Mouse (Mus musculus): ENCODE results near the gene Zfp648. TPM values are rescaled to one million over a fixed set of nuclear protein-coding genes. Genes with fewer than 3 reads are reported as not detected.

The Zfp648 gene
- 1.5 and 1.6 TPM in 2 replicates for polyA plus RNA-seq (2015; fragmentation: Nextera tagmentation; extraction: Ambion mirVana)

DNA sequence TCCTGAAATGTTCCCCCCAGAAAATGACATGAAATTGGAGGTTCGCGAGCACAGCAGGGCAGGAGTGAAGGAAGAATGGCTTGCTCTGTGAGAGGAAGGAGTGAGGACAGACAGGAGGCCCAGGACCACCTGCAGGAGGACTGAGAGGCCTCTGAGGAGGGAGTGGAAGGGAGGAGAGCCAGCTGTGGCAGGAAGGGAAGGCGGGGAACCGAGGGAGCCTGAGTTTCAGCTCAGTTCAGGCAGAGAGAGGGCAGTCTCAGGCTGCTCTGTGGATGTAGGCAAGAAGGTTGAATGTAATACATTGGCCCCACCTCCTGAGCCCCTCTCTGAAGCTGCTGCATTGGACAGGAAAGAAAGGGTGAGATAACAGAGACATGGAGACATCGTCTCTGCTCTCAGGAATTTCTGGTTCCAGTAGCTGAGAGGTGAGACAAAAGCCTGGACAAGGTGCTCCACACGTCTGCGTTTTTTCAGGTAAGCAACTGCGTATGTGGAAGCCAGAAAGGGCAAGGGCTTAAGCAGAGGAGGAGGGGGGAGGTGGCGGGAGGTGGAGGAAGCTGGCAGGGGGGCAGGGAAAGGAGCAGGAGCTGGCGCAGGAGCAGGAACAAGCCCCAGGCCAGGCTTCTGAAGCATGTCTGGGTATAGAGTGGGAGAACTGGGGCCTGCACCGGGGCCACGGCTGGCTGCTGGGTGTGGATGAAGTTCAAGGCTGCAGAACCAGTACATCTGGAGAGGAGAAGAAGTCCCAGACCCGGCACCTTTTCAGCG, at the start of gene Zfp648:
TSS of gene Zfp648 (plus strand) at position 233 of the 768 bp plus-strand sequence.
- H3K27ac ChIP-seq (ENCODE audit: low read depth, low read length) = no peak within 1 kb of the TSS
- peaks cover 12% of the 10 kb centered on the region for H3K4me1 ChIP-seq (ENCODE audit: control insufficient read depth, insufficient read depth, low read depth, low read length)
- no peak within 1 kb of the TSS for H3K4me3 ChIP-seq (ENCODE audit: low read length)
- no peak for ATAC-seq
- H3K9me3 ChIP-seq (ENCODE audit: control insufficient read depth, low read length) = no peaks in the 10 kb centered on the region
- WGBS = 42% methylated on average over 14 of the region's 14 CpGs
- no peak within 1 kb of the TSS for H3K4me2 ChIP-seq (ENCODE audit: low read length)
- H3K36me3 ChIP-seq (ENCODE audit: control insufficient read depth, insufficient read depth, low read length) = no peaks in the 10 kb centered on the region
- H3K27me3 ChIP-seq (replicated peaks; ENCODE audit: control insufficient read depth, insufficient read depth, low read length) = peaks cover 11% of the 10 kb centered on the region
- H3K9ac ChIP-seq (ENCODE audit: low read depth, low read length) = no peak within 1 kb of the TSS

DNA sequence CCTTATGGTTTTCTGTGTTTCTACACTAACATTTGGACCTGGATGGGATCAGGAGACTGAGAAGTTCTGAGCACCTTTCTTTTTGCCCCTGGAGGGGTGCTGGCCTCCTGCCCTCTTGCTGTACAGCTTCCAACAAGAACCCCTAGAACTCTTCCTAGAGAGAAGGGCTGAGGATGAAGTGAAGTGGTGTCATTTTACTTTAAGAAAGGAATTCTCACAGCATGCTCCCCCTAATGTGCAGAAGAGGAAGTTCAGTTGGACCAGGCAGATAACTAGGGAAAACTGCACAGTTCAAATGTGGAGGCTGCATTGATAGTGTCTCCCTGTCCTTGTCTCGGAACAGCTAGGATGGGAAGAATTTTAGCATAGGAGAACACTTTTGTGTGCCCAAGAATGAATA, 48.4 kb upstream of the Zfp648 start:
- Histone ChIP-seq H3K4me3 (ENCODE audit: low read length) (no peak overlapping the region), H3K4me1 (ENCODE audit: control insufficient read depth, insufficient read depth, low read depth, low read length) (peaks cover 9% of the 10 kb centered on the region), H3K9me3 (ENCODE audit: control insufficient read depth, low read length) (no peaks in the 10 kb centered on the region), H3K27me3 (replicated peaks; ENCODE audit: control insufficient read depth, insufficient read depth, low read length) (no peaks in the 10 kb centered on the region), H3K36me3 (ENCODE audit: control insufficient read depth, insufficient read depth, low read length) (no peaks in the 10 kb centered on the region), H3K9ac (ENCODE audit: low read depth, low read length) (no peak overlapping the region), H3K4me2 (ENCODE audit: low read length) (no peak overlapping the region), H3K27ac (ENCODE audit: low read depth, low read length) (no peak overlapping the region)
- ATAC-seq = no peak
- WGBS = 82% methylated on average over 1 of the region's 1 CpGs

DNA sequence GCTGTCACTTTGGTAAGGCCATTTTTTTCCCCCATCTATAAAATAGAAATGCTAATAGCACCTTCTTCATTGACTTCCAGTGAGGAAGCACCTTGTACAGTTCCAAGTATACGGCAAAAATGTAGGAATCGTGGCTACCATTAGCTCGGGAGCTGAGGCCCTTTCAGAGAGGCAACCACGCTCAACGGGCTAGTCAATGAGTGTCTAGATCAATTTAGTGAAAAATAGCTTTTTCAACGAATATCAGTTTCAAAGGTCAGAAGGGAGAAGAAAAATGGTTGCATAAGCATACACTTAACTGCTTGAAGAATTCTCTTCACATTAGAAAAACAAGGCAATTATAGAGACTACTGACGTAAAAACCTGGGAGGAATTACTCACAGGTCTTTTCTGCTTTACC, 47.2 kb upstream of the Zfp648 start:
- no peak for ATAC-seq

DNA sequence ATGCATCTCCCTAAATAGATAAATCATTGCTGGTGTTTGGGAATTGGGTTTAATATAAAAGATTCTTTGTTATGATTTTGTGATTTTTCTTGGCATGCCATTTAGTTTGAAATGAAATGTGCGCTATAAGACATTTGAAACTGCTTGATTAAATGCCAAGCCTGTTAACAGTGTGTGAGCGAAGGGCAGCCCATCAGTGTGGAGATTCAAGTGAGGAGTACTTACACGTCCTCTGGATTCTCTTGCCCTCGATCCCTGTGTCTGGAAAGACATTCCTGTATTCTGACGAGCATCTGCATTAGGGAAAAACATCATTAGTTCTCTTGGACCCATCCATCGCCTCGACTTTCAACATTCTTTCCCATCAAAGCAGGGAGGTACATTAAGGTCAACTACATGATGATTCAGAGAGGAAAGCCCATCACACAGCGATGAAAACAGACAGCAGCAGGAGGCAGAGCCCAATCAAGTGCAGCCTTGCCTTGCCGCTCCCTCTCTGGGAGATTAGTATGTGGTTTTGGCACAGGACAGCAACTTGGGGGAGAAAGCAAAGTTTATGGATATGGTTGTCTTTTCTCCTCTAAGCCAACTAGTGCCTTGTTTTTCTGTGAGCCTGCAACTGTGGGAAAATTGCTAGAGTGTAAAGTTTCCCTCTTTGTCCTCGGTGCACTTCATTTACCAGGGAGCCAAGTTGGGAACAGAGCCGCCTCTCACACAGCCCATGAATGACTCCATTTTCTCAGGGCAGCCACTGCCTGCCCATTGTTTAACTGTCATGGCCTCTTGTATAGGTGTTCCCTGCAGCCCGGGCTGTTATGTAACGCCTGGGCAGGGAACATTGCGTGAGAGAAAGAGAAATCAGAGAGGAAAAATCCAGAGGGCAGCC, 44.6 kb upstream of the Zfp648 start:
- peak; percentile 97 for ATAC-seq
- no peak overlapping the region for H3K4me3 ChIP-seq (ENCODE audit: low read length)
- peak overlapping the region; percentile 55; the same call in 1 of the 2 replicates for H3K27ac ChIP-seq (ENCODE audit: low read depth, low read length)
- H3K4me1 ChIP-seq (ENCODE audit: control insufficient read depth, insufficient read depth, low read depth, low read length) = no peaks in the 10 kb centered on the region
- no peaks in the 10 kb centered on the region for H3K36me3 ChIP-seq (ENCODE audit: control insufficient read depth, insufficient read depth, low read length)
- H3K27me3 ChIP-seq (replicated peaks; ENCODE audit: control insufficient read depth, insufficient read depth, low read length) = no peaks in the 10 kb centered on the region
- H3K9ac ChIP-seq (ENCODE audit: low read depth, low read length) = no peak overlapping the region
- WGBS = 32% methylated on average over 14 of the region's 14 CpGs
- H3K9me3 ChIP-seq (ENCODE audit: control insufficient read depth, low read length) = no peaks in the 10 kb centered on the region
- no peak overlapping the region for H3K4me2 ChIP-seq (ENCODE audit: low read length)

More for the DNA sequence above, 47.2 kb upstream of the Zfp648 start:
- Histone ChIP-seq H3K27ac (ENCODE audit: low read depth, low read length) (no peak overlapping the region), H3K9ac (ENCODE audit: low read depth, low read length) (no peak overlapping the region), H3K4me1 (ENCODE audit: control insufficient read depth, insufficient read depth, low read depth, low read length) (peaks cover 9% of the 10 kb centered on the region), H3K4me2 (ENCODE audit: low read length) (no peak overlapping the region), H3K27me3 (replicated peaks; ENCODE audit: control insufficient read depth, insufficient read depth, low read length) (no peaks in the 10 kb centered on the region), H3K4me3 (ENCODE audit: low read length) (no peak overlapping the region), H3K36me3 (ENCODE audit: control insufficient read depth, insufficient read depth, low read length) (no peaks in the 10 kb centered on the region), H3K9me3 (ENCODE audit: control insufficient read depth, low read length) (no peaks in the 10 kb centered on the region)
- 86% methylated on average over 7 of the region's 7 CpGs for WGBS

DNA sequence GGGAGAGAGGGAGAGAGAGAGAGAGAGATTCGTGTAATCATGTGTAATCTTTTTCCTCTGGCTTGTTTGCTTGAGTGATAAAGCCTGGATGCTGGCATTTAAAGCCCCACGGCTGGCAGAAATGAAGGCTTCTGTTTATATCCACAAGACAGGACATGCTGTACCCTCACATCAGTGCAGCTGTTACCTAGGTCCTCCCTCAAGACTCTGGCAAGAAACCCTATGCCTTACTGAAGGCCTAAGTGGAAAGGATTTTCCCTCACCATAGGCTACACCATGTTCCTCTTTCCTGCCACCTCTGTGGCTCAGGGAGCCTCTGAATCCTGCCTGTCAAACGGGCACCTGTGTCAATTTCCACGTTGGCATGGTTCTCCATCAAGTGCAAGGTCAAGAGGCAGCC, 43.9 kb upstream of the Zfp648 start:
- Histone ChIP-seq H3K4me3 (ENCODE audit: low read length) (no peak overlapping the region), H3K9me3 (ENCODE audit: control insufficient read depth, low read length) (no peaks in the 10 kb centered on the region), H3K27ac (ENCODE audit: low read depth, low read length) (peak overlapping the region; percentile 66), H3K4me1 (ENCODE audit: control insufficient read depth, insufficient read depth, low read depth, low read length) (no peaks in the 10 kb centered on the region), H3K27me3 (replicated peaks; ENCODE audit: control insufficient read depth, insufficient read depth, low read length) (no peaks in the 10 kb centered on the region), H3K4me2 (ENCODE audit: low read length) (no peak overlapping the region), H3K9ac (ENCODE audit: low read depth, low read length) (no peak overlapping the region), H3K36me3 (ENCODE audit: control insufficient read depth, insufficient read depth, low read length) (no peaks in the 10 kb centered on the region)
- 53% methylated on average over 4 of the region's 4 CpGs for WGBS
- peak; percentile 56 for ATAC-seq

DNA sequence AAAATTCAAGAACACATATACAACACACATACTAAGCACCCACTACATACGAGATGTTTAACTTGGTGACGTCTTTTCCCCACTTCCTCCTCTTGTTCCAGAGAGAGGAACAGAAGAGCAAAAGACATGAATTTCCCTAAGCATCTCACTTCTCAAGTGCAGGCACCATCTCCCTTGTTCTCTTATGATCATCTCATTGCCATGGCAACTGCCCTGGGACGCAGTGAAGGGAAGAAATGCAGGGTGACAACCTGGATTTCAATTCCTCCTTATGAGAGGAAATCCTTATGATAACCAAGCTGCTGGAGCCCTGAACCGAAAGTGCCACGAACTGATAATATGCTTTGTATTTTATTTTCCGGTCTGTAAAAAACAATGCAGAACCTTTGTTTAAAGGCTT, 33.3 kb upstream of the Zfp648 start:
- no peaks in the 10 kb centered on the region for H3K27me3 ChIP-seq (replicated peaks; ENCODE audit: control insufficient read depth, insufficient read depth, low read length)
- H3K4me3 ChIP-seq (ENCODE audit: low read length) = no peak overlapping the region
- no peak overlapping the region for H3K27ac ChIP-seq (ENCODE audit: low read depth, low read length)
- H3K36me3 ChIP-seq (ENCODE audit: control insufficient read depth, insufficient read depth, low read length) = no peaks in the 10 kb centered on the region
- no peak overlapping the region for H3K4me2 ChIP-seq (ENCODE audit: low read length)
- no peak for ATAC-seq
- no peaks in the 10 kb centered on the region for H3K9me3 ChIP-seq (ENCODE audit: control insufficient read depth, low read length)
- H3K4me1 ChIP-seq (ENCODE audit: control insufficient read depth, insufficient read depth, low read depth, low read length) = no peaks in the 10 kb centered on the region
- no peak overlapping the region for H3K9ac ChIP-seq (ENCODE audit: low read depth, low read length)
- 79% methylated on average over 6 of the region's 6 CpGs for WGBS

DNA sequence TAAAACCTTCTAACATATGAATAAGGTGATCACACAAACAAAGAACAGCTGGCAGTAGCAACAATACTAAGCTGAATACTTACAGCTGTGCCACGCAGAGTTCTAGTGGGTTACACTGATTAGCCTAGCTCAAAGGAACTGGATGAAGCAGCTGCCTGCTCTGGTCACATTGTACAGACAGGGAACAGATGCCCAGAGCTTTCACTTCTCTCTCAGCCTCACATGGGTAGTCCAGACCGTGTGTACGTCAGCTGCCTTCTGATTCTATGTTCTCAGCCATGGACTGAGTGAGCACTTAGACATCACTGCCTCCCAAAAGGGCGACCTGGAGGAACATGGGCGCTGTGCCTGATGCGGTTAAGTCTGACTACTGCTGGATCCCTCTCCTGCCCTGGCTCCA, 25.7 kb upstream of the Zfp648 start:
- Histone ChIP-seq H3K4me2 (ENCODE audit: low read length) (no peak overlapping the region), H3K27me3 (replicated peaks; ENCODE audit: control insufficient read depth, insufficient read depth, low read length) (no peaks in the 10 kb centered on the region), H3K4me1 (ENCODE audit: control insufficient read depth, insufficient read depth, low read depth, low read length) (no peaks in the 10 kb centered on the region), H3K27ac (ENCODE audit: low read depth, low read length) (no peak overlapping the region), H3K4me3 (ENCODE audit: low read length) (no peak overlapping the region), H3K36me3 (ENCODE audit: control insufficient read depth, insufficient read depth, low read length) (no peaks in the 10 kb centered on the region), H3K9ac (ENCODE audit: low read depth, low read length) (no peak overlapping the region), H3K9me3 (ENCODE audit: control insufficient read depth, low read length) (no peaks in the 10 kb centered on the region)
- 79% methylated on average over 6 of the region's 6 CpGs for WGBS
- ATAC-seq = no peak

DNA sequence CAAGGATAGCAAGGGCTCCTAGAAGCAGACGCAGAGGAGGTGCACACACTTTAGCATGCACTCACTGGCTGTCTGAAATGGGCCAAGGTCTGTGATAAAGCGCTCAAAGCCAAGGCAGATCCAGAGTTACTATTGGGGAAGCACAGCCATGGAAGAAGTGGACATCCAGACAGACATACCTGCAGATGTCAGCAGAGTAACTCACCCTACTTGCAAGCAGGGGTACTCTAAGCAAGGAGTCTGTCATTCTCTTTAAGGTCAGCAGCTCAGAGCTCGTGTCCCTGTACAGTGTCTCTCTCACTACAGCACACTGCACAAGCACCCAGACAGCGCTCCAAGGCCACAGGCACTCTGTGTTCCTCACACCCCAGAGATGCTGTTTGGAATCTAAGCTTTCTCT, 23.2 kb upstream of the Zfp648 start:
- no peak overlapping the region for H3K4me2 ChIP-seq (ENCODE audit: low read length)
- no peak overlapping the region for H3K9ac ChIP-seq (ENCODE audit: low read depth, low read length)
- H3K4me3 ChIP-seq (ENCODE audit: low read length) = no peak overlapping the region
- no peaks in the 10 kb centered on the region for H3K4me1 ChIP-seq (ENCODE audit: control insufficient read depth, insufficient read depth, low read depth, low read length)
- ATAC-seq = no peak
- H3K36me3 ChIP-seq (ENCODE audit: control insufficient read depth, insufficient read depth, low read length) = no peaks in the 10 kb centered on the region
- H3K9me3 ChIP-seq (ENCODE audit: control insufficient read depth, low read length) = no peaks in the 10 kb centered on the region
- no peaks in the 10 kb centered on the region for H3K27me3 ChIP-seq (replicated peaks; ENCODE audit: control insufficient read depth, insufficient read depth, low read length)
- WGBS = 86% methylated on average over 4 of the region's 4 CpGs
- H3K27ac ChIP-seq (ENCODE audit: low read depth, low read length) = no peak overlapping the region

DNA sequence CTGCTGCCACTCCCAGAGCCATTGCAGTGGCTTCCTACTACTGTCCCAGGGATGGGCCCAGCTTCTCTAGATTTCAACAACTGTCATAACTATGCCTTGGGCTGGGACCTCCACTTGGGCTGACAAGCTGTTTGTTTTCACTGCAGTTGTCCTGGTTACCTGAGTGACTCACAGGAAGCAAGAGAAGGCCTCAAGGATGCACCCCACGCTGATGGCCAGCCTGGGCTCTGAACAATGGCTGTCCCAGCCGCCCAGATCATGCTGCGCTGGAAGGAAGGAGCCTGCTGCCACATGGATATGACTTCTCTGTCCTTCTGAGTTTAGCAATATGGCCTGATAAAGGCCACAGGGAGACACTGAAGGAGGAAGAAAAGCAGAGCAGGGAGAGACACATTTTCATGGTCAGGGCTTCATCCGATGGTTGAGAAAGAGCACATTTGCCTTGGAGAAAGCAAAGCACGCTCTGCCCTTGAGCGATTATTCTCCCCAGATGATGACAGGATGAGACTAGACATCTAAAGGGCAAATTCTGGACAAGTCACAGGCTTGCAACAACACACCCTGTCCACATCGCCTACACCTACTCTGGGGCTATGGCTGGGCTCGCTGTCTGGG, 22.3 kb upstream of the Zfp648 start:
- no peak for ATAC-seq
- H3K27me3 ChIP-seq (replicated peaks; ENCODE audit: control insufficient read depth, insufficient read depth, low read length) = no peaks in the 10 kb centered on the region
- no peak overlapping the region for H3K4me2 ChIP-seq (ENCODE audit: low read length)
- H3K9ac ChIP-seq (ENCODE audit: low read depth, low read length) = no peak overlapping the region
- no peak overlapping the region for H3K27ac ChIP-seq (ENCODE audit: low read depth, low read length)
- no peaks in the 10 kb centered on the region for H3K36me3 ChIP-seq (ENCODE audit: control insufficient read depth, insufficient read depth, low read length)
- H3K4me3 ChIP-seq (ENCODE audit: low read length) = no peak overlapping the region
- H3K9me3 ChIP-seq (ENCODE audit: control insufficient read depth, low read length) = no peaks in the 10 kb centered on the region
- WGBS = 90% methylated on average over 8 of the region's 8 CpGs
- no peaks in the 10 kb centered on the region for H3K4me1 ChIP-seq (ENCODE audit: control insufficient read depth, insufficient read depth, low read depth, low read length)
